Mouse (Mus musculus): ENCODE measurements at regions not wholly inside any gene's neighbourhood (a gene's known extent, or its start where the extent isn't known, plus 50 kb on each side); places are given as distances from the start of the nearest gene placed in this dataset.

DNA sequence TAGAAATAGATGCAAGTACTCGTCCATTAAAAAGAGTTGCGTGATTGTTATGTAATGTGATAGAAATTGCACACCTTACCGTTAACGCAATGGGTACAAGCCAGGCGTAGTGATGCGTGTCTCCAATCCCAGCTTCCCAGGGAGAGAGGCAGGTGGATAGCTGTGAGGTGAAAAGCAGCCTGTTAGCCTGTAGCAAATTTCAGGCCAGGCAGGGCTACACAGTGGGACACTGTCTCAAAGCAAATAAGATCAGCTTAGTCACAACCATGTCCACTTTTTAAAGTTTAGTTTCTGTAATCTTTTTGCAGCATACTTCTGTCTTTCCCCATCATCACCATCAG is 77.1 kb upstream of the Gm14444 start:
- no peaks in the 10 kb centered on the region for H3K4me1 ChIP-seq (ENCODE audit: control insufficient read depth, insufficient read depth, insufficient read length, low read length)
- TF ChIP-seq CTCF (IDR thresholded peaks at IDR 0.05; ENCODE audit: extremely low read depth, insufficient read length, insufficient replicate concordance, low read depth, low read length) (no peak), POLR2A (IDR thresholded peaks at IDR 0.05; ENCODE audit: low read depth, low read length) (no peak)
- H3K27ac ChIP-seq (ENCODE audit: insufficient read depth, low read depth, low read length): no peak overlapping the region
- no peaks in the 10 kb centered on the region for H3K36me3 ChIP-seq (ENCODE audit: control insufficient read depth, insufficient read depth, low read length)
- no peak overlapping the region for H3K4me3 ChIP-seq (ENCODE audit: low read depth, low read length)
- WGBS: 28% methylated on average over 6 of the region's 6 CpGs
- H3K27me3 ChIP-seq (ENCODE audit: control insufficient read depth, insufficient read depth, low read length): no peaks in the 10 kb centered on the region

DNA sequence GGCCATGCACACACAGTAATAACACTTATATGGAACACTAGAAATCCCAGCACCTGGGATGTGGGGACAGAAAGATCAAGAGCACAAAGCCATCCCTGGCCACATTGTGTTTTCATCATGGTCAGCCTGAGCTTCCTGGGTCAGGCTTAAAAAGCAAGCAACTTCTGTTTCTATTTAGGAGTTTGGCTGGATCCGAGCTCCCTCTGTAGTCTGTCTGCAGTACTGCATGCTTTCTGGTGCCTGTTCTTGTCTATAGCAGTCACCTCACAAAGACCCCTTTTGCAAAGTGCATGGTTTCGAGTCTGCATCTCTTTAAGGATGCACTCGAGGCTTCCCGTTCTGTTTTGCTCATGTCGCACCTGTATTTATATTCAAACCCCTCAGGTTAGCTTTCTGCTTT is 73.4 kb upstream of the Gm14444 start:
- no peaks in the 10 kb centered on the region for H3K4me1 ChIP-seq (ENCODE audit: control insufficient read depth, insufficient read depth, insufficient read length, low read length)
- 28% methylated on average over 5 of the region's 5 CpGs for WGBS
- H3K27ac ChIP-seq (ENCODE audit: insufficient read depth, low read depth, low read length): no peak overlapping the region
- no peak overlapping the region for H3K4me3 ChIP-seq (ENCODE audit: low read depth, low read length)
- no peaks in the 10 kb centered on the region for H3K27me3 ChIP-seq (ENCODE audit: control insufficient read depth, insufficient read depth, low read length)
- H3K36me3 ChIP-seq (ENCODE audit: control insufficient read depth, insufficient read depth, low read length): no peaks in the 10 kb centered on the region
- 0 out of 2 replicates have a peak, but pooled peaks have one; percentile 17 for TF ChIP-seq CTCF (IDR thresholded peaks at IDR 0.05; ENCODE audit: extremely low read depth, insufficient read length, insufficient replicate concordance, low read depth, low read length)
- no peak for TF ChIP-seq POLR2A (IDR thresholded peaks at IDR 0.05; ENCODE audit: low read depth, low read length)

DNA sequence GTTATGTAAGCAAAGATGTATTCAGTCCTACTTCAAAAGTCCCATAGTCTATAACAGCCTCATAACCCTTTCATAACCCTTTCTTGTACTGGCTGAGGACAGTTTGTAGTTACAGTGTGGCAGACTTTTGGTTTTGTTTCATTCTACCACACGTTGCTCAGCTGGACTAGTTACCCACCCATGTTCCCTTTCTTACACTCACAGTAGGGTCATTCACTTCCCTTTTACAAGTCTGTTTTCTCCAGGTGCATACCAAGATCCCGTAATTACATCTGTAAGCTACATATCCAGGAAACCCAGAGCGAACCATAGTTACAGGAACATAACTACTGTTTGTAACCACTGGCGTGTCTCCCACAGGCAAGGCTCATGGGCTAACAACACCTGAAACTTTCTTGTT is 72.1 kb upstream of the Gm14444 start:
- H3K4me3 ChIP-seq (ENCODE audit: low read depth, low read length): no peak overlapping the region
- TF ChIP-seq POLR2A (IDR thresholded peaks at IDR 0.05; ENCODE audit: low read depth, low read length) (no peak), CTCF (IDR thresholded peaks at IDR 0.05; ENCODE audit: extremely low read depth, insufficient read length, insufficient replicate concordance, low read depth, low read length) (no peak)
- 67% methylated on average over 4 of the region's 4 CpGs for WGBS

DNA sequence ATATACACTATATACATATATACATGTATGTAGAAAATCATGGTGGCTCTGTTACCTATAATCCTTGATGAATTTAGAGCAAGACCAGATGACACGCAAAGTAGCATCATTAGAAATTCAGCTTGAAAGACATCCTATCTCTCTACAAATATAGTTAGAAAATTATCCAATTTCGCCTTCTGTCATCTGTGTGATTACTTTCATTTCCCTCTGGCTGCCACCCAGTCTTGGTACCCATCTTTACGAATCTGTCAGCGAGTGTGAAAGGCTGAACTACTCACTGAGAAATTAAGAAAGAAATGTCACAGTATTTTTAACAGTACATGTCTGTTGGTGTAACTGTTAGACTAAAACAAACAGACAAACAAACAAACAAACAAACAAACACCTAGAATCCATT is 67.8 kb upstream of the Gm14444 start:
- no peak overlapping the region for H3K4me3 ChIP-seq (ENCODE audit: low read depth, low read length)
- 83% methylated on average over 4 of the region's 4 CpGs for WGBS
- H3K27ac ChIP-seq (ENCODE audit: insufficient read depth, low read depth, low read length): no peak overlapping the region
- no peaks in the 10 kb centered on the region for H3K36me3 ChIP-seq (ENCODE audit: control insufficient read depth, insufficient read depth, low read length)
- TF ChIP-seq CTCF (IDR thresholded peaks at IDR 0.05; ENCODE audit: extremely low read depth, insufficient read length, insufficient replicate concordance, low read depth, low read length): no peak
- H3K27me3 ChIP-seq (ENCODE audit: control insufficient read depth, insufficient read depth, low read length): no peaks in the 10 kb centered on the region
- H3K4me1 ChIP-seq (ENCODE audit: control insufficient read depth, insufficient read depth, insufficient read length, low read length): no peaks in the 10 kb centered on the region

More for the DNA sequence above, 72.1 kb upstream of the Gm14444 start:
- Histone ChIP-seq H3K27ac (ENCODE audit: insufficient read depth, low read depth, low read length) (no peak overlapping the region), H3K27me3 (ENCODE audit: control insufficient read depth, insufficient read depth, low read length) (no peaks in the 10 kb centered on the region), H3K36me3 (ENCODE audit: control insufficient read depth, insufficient read depth, low read length) (no peaks in the 10 kb centered on the region), H3K4me1 (ENCODE audit: control insufficient read depth, insufficient read depth, insufficient read length, low read length) (no peaks in the 10 kb centered on the region)

DNA sequence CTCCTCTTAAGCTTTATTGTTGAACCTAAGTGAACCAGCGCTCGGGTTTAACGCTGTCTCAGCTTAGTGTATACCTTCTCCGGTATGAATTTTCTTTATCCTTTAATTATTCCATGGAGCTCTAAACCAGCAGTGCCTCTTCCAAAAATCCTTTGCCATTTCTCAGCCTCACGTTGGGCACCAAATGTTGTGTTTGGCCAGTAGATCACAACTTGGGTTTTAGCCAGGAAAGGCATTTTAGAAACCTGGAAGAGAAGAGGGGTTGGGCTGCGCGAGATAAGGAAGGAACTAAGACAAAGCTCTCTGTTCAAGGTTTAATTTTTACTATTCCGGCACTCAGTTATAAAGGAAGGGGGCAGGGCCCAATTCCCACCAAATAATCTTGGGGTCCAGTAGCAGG is 61.9 kb upstream of the Gm14444 start:
- Histone ChIP-seq H3K36me3 (ENCODE audit: control insufficient read depth, insufficient read depth, low read length) (no peaks in the 10 kb centered on the region), H3K27ac (ENCODE audit: insufficient read depth, low read depth, low read length) (no peak overlapping the region), H3K4me3 (ENCODE audit: low read depth, low read length) (no peak overlapping the region), H3K27me3 (ENCODE audit: control insufficient read depth, insufficient read depth, low read length) (no peaks in the 10 kb centered on the region), H3K4me1 (ENCODE audit: control insufficient read depth, insufficient read depth, insufficient read length, low read length) (no peaks in the 10 kb centered on the region)
- 78% methylated on average over 8 of the region's 8 CpGs for WGBS
- TF ChIP-seq POLR2A (IDR thresholded peaks at IDR 0.05; ENCODE audit: low read depth, low read length) (no peak), CTCF (IDR thresholded peaks at IDR 0.05; ENCODE audit: extremely low read depth, insufficient read length, insufficient replicate concordance, low read depth, low read length) (no peak)
